Mouse (Mus musculus): ENCODE data around the gene Uqcc3. TPM values are rescaled to one million over a fixed set of nuclear protein-coding genes. Genes with fewer than 3 reads are reported as not detected.

Gene Uqcc3
- total RNA-seq, 2 experiments from 2014 or later: 58.7 to 59.0 TPM

Small RNA genes within 50 kb of the gene (microRNA-seq; reads per million reads assigned to microRNA genes)
- gene Mir5136 (ENCODE audit: borderline number of aligned reads in 2 of 2): 0 to 0.72 reads per million in 2 experiments

Other genes starting within 250 kb of the Uqcc3 start
- not detected for gene Chrm1, start 217.1 kb downstream of the Uqcc3 start, total RNA-seq (2021)
- gene Slc3a2, start 157.6 kb downstream of the Uqcc3 start, total RNA-seq (2021): 10 to 100 TPM; 37.7 to 43.0 TPM
- 10 to 100 TPM; 22.0 to 22.4 TPM for gene Wdr74, start 145.1 kb downstream of the Uqcc3 start, total RNA-seq (2021)
- gene 1700092M07Rik, start 140.2 kb downstream of the Uqcc3 start, total RNA-seq (2021): not detected
- 10 to 100 TPM; 28.1 to 29.8 TPM for gene Stx5a, start 139.5 kb downstream of the Uqcc3 start, total RNA-seq (2021)
- gene Nxf1, start 123.8 kb downstream of the Uqcc3 start, total RNA-seq (2021): 10 to 100 TPM; 36.7 to 37.6 TPM
- gene Tmem223, start 109.9 kb downstream of the Uqcc3 start, total RNA-seq (2021): 100 to 1,000 TPM; 114 to 117 TPM
- gene Tmem179b, start 106.5 kb downstream of the Uqcc3 start, total RNA-seq (2021): 10 to 100 TPM; 16.5 to 18.0 TPM
- gene Taf6l, start 94.5 kb downstream of the Uqcc3 start, total RNA-seq (2021): 1 to 10 TPM; 5.6 to 7.9 TPM
- gene Polr2g, start 82.3 kb downstream of the Uqcc3 start, total RNA-seq (2021): 10 to 100 TPM; 52.3 to 59.2 TPM
- gene Zbtb3, start 78.4 kb downstream of the Uqcc3 start, total RNA-seq (2021): 1 to 10 TPM; 1.3 to 1.7 TPM
- gene Ttc9c, start 61.6 kb downstream of the Uqcc3 start, total RNA-seq (2021): 10 to 100 TPM; 11.6 to 14.7 TPM
- gene Hnrnpul2, start 60.9 kb downstream of the Uqcc3 start, total RNA-seq (2021): 10 to 100 TPM; 44.6 to 49.8 TPM
- not detected for gene AC129217.1, start 51.1 kb downstream of the Uqcc3 start, total RNA-seq (2021)
- 10 to 100 TPM; 22.0 to 25.2 TPM for gene Bscl2, start 43.5 kb downstream of the Uqcc3 start, total RNA-seq (2021)
- gene Gng3, start 41.7 kb downstream of the Uqcc3 start, total RNA-seq (2021): not detected
- gene Lrrn4cl, start 30.2 kb downstream of the Uqcc3 start, total RNA-seq (2021): 1 to 10 TPM; 4.0 to 4.9 TPM
- 100 to 1,000 TPM; 122 to 130 TPM for gene Ubxn1, start 9.4 kb downstream of the Uqcc3 start, total RNA-seq (2021)
- gene Lbhd1, start 2.8 kb upstream of the Uqcc3 start, total RNA-seq (2021): 1 to 10 TPM; 1.7 to 3.4 TPM
- not detected for gene Gm49403, start 3.0 kb upstream of the Uqcc3 start, total RNA-seq (2021)
- gene 1810009A15Rik, start 7.9 kb upstream of the Uqcc3 start, total RNA-seq (2021): 10 to 100 TPM; 18.7 to 20.4 TPM
- not detected for gene Gm49416, start 8.0 kb upstream of the Uqcc3 start, total RNA-seq (2021)
- 10 to 100 TPM; 11.5 to 13.6 TPM for gene Ints5, start 12.1 kb upstream of the Uqcc3 start, total RNA-seq (2021)
- 10 to 100 TPM; 48.5 to 52.2 TPM for gene Ganab, start 17.1 kb upstream of the Uqcc3 start, total RNA-seq (2021)
- 10 to 100 TPM; 34.5 to 37.6 TPM for gene B3gat3, start 39.5 kb upstream of the Uqcc3 start, total RNA-seq (2021)
- 10 to 100 TPM; 19.8 to 30.2 TPM for gene Rom1, start 48.4 kb upstream of the Uqcc3 start, total RNA-seq (2021)
- gene Eml3, start 48.6 kb upstream of the Uqcc3 start, total RNA-seq (2021): 10 to 100 TPM in 1 of 2 experiments, 1 to 10 TPM in 1; 9.5 to 11.0 TPM
- 10 to 100 TPM; 33.2 to 38.5 TPM for gene Mta2, start 61.0 kb upstream of the Uqcc3 start, total RNA-seq (2021)
- 1 to 10 TPM; 8.1 to 8.9 TPM for gene Tut1, start 72.9 kb upstream of the Uqcc3 start, total RNA-seq (2021)
- 100 to 1,000 TPM; 246 to 250 TPM for gene Eef1g, start 86.1 kb upstream of the Uqcc3 start, total RNA-seq (2021)
- gene Ahnak, start 108.4 kb upstream of the Uqcc3 start, total RNA-seq (2021): 100 to 1,000 TPM; 362 to 377 TPM
- not detected for gene Scgb1a1, start 207.0 kb upstream of the Uqcc3 start, total RNA-seq (2021)

Measured in heart, postnatal 36 days (tissue).